Mouse (Mus musculus): ENCODE data around the gene Slc26a1. TPM values are rescaled to one million over a fixed set of nuclear protein-coding genes. Genes with fewer than 3 reads are reported as not detected.

Gene Slc26a1
- polyA plus RNA-seq, 1 experiment from 2014 or later = 4.0 TPM

DNA sequence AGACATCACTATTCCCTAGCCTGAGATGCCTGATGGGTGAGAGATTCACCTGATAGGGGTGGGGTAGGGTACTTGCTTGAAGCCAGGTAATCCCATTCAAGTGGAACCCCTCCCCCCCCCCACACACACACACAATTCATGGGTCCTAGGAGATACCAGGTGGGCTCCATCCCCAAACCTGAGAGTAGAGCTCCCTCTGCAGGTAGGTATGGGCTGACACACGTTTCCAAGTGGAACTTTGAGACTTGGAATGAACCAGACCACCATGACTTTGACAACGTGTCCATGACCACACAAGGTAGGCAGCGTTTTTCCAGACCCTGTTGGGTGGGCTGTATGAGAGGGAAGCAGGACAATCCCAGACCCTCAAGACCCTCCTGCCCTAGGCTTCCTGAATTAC lies 4.5 kb upstream of the Slc26a1 start:
- no peak overlapping the region for H3K27ac ChIP-seq
- ATAC-seq (replicated peaks) = no peak
- no peak overlapping the region for H3K4me2 ChIP-seq
- H3K27me3 ChIP-seq (replicated peaks) = no peaks in the 10 kb centered on the region
- no peak overlapping the region for H3K9ac ChIP-seq
- no peaks in the 10 kb centered on the region for H3K36me3 ChIP-seq (replicated peaks)
- H3K4me1 ChIP-seq = peaks cover 16% of the 10 kb centered on the region
- no peaks in the 10 kb centered on the region for H3K9me3 ChIP-seq
- WGBS = 65% methylated on average over 3 of the region's 3 CpGs
- no peak overlapping the region for H3K4me3 ChIP-seq

GRCm38 (mm10) chr5:108678296-108678854 lies 3.0 kb upstream of the Slc26a1 start:
- Histone ChIP-seq H3K4me2 (no peak overlapping the region), H3K27me3 (replicated peaks) (no peaks in the 10 kb centered on the region), H3K4me3 (no peak overlapping the region), H3K27ac (no peak overlapping the region), H3K4me1 (peaks cover 16% of the 10 kb centered on the region), H3K36me3 (replicated peaks) (no peaks in the 10 kb centered on the region), H3K9ac (no peak overlapping the region), H3K9me3 (no peaks in the 10 kb centered on the region)
- no peak for ATAC-seq (replicated peaks)
- 89% methylated on average over 6 of the region's 6 CpGs for WGBS

DNA sequence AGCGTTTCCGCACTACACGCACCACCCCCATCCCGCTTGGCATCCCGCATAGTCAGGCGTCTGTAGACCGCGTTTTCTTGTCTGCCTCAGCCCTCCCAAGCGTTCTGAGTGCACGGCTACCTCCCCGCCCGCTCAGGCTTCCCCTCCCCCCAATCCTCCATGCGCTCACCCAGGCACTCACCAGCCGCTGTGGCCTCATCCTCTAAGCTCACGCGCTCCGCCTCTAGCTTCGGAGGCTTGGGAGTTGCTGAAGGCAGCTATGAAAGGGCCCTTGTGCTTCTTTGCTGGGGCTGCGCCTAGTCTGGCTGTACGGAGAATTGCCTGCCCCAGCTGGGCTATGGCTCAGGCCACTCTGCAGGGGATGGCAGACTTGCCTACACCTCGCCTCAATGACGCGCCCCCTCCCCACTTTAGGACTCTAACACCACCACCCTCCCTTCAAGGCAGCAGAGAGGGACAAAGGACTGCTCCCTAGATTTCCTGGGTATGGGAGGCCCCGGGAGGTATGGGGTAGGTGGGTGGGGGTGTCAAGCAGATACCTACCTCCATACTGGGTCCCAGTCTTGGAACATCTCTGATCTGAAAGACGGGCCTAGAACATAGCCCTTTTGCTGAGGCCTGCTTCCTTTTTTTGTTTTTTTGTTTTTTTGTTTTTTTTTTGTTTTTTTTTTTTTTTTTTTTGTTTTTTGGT lies 2.4 kb upstream of the Slc26a1 start:
- peak; percentile 92 for ATAC-seq (replicated peaks)
- WGBS = 2% methylated on average over 25 of the region's 25 CpGs
- H3K27me3 ChIP-seq (replicated peaks) = no peaks in the 10 kb centered on the region
- peak overlapping the region; percentile 92 for H3K27ac ChIP-seq
- H3K9ac ChIP-seq = peak overlapping the region; percentile 47
- H3K9me3 ChIP-seq = no peaks in the 10 kb centered on the region
- H3K4me2 ChIP-seq = peak overlapping the region; percentile 65
- peak overlapping the region; percentile 35 for H3K4me3 ChIP-seq
- H3K4me1 ChIP-seq = peaks cover 16% of the 10 kb centered on the region
- H3K36me3 ChIP-seq (replicated peaks) = no peaks in the 10 kb centered on the region

GRCm38 (mm10) chr5:108676772-108677498 lies 1.6 kb upstream of the Slc26a1 start:
- H3K36me3 ChIP-seq (replicated peaks) = no peaks in the 10 kb centered on the region
- H3K4me2 ChIP-seq = peak overlapping the region; percentile 65
- peaks cover 16% of the 10 kb centered on the region for H3K4me1 ChIP-seq
- peak overlapping the region; percentile 35 for H3K4me3 ChIP-seq
- 14% methylated on average over 5 of the region's 5 CpGs for WGBS
- peak overlapping the region; percentile 47; the same call in 1 of the 2 replicates for H3K9ac ChIP-seq
- H3K27me3 ChIP-seq (replicated peaks) = no peaks in the 10 kb centered on the region
- H3K9me3 ChIP-seq = no peaks in the 10 kb centered on the region
- H3K27ac ChIP-seq = peak overlapping the region; percentile 92
- peak; percentile 79 for ATAC-seq (replicated peaks)

GRCm38 (mm10) chr5:108674624-108675023 lies 745 bp downstream of the Slc26a1 start:
- Histone ChIP-seq H3K36me3 (replicated peaks) (no peaks in the 10 kb centered on the region), H3K4me3 (no peak overlapping the region), H3K4me1 (peaks cover 25% of the 10 kb centered on the region), H3K4me2 (no peak overlapping the region), H3K27ac (no peak overlapping the region), H3K27me3 (replicated peaks) (no peaks in the 10 kb centered on the region), H3K9ac (no peak overlapping the region), H3K9me3 (no peaks in the 10 kb centered on the region; the same call in 1 of the 2 replicates)
- WGBS = 89% methylated on average over 2 of the region's 2 CpGs
- ATAC-seq (replicated peaks) = no peak

DNA sequence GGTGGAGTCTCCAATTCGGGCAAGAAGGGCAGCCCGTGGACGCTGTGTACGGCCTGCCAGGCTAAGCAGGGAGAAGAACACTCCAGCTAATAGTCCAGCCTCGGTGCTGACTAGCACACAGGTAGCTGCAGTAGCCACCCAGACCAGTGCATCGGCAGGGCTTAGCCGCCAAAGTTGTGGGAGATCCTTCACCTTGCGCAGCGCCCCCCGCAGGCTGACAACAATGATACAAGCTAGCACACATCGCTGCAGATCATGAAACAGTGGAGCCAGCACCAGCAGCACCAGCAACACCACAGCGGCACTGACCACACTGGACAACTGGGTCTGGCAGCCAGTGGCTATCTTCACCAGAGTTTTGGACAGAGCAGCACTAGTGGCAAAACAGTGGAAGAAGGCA lies 3.6 kb downstream of the Slc26a1 start:
- ATAC-seq (replicated peaks) = no peak
- Histone ChIP-seq H3K9ac (no peak overlapping the region), H3K27me3 (replicated peaks) (no peaks in the 10 kb centered on the region), H3K27ac (no peak overlapping the region), H3K9me3 (no peaks in the 10 kb centered on the region; the same call in 1 of the 2 replicates), H3K4me2 (no peak overlapping the region), H3K4me1 (peaks cover 26% of the 10 kb centered on the region), H3K4me3 (no peak overlapping the region), H3K36me3 (replicated peaks) (no peaks in the 10 kb centered on the region)
- WGBS = 94% methylated on average over 12 of the region's 12 CpGs

GRCm38 (mm10) chr5:108670785-108671184 lies 4.6 kb downstream of the Slc26a1 start:
- H3K9me3 ChIP-seq = no peaks in the 10 kb centered on the region; the same call in 1 of the 2 replicates
- no peak for ATAC-seq (replicated peaks)
- H3K4me2 ChIP-seq = no peak overlapping the region
- no peak overlapping the region for H3K9ac ChIP-seq
- no peak overlapping the region for H3K4me3 ChIP-seq
- no peaks in the 10 kb centered on the region for H3K27me3 ChIP-seq (replicated peaks)
- H3K4me1 ChIP-seq = peaks cover 22% of the 10 kb centered on the region
- no peaks in the 10 kb centered on the region for H3K36me3 ChIP-seq (replicated peaks)
- no peak overlapping the region for H3K27ac ChIP-seq

- Histone ChIP-seq H3K4me1 (peaks cover 22% of the 10 kb centered on the region), H3K27me3 (replicated peaks) (peaks cover 5% of the 10 kb centered on the region; the same call in 1 of the 2 replicates), H3K4me2 (peak overlapping the region; percentile 69), H3K9me3 (no peaks in the 10 kb centered on the region; the same call in 1 of the 2 replicates), H3K4me3 (0 out of 2 replicates have a peak overlapping the region, but pooled peaks have one; percentile 50), H3K27ac (peak overlapping the region; percentile 87; the same call in 1 of the 2 replicates), H3K9ac (no peak overlapping the region), H3K36me3 (replicated peaks) (no peaks in the 10 kb centered on the region)
- 83% methylated on average over 9 of the region's 9 CpGs for WGBS
- peak; percentile 12; the same call in 1 of the 2 replicates for ATAC-seq (replicated peaks)
These were observed 5.4 kb downstream of the Slc26a1 start for GRCm38 (mm10) chr5:108669986-108670385.

DNA sequence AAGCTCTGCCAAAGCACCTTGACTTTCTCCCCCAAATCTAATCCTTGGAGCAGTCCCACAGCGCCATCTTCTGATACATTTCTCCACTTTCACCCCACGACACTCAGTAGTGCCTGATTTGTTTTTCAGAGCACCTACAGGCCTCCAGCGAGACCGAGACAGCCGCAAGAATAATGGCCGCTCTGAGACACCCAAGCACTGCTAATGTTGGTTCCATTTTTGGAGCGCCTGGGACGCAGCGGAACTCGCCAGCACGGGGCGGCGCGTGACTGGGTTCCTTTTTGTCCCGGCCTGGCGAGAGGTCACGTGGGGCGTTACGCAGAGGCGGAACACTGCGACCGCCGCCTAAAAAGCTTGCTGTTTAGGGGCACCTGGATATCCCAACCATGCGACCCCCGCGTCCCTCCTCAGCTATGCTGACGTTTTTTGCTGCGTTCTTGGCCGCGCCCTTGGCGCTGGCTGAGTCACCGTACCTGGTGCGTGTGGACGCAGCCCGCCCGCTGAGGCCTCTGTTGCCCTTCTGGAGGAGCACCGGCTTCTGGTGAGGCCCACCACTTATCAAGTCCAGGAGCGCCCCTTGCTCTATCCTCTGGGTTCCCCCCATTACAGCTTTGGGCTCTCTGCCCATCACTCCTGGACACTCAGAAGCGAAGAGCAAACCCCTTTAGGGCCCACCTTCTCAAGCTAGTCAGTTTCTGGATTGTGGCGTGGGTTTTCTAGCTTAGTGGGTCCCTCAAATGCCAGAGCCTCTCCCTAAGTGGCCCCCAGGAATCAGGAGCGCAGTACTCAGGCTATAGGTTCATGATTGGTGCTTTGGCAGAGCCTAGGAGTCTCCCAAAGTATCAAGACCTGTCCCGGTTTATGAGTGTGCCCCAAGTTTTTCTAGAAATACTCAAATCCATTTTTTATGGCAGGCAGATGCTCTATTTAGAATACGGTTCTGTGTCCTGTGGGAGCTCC lies 6.1 kb downstream of the Slc26a1 start, which contains the start of gene Dgkq:
Dgkq (minus strand) TSS at position 696 of the 960 bp plus-strand sequence.
- H3K4me1 ChIP-seq = peaks cover 22% of the 10 kb centered on the region
- peak within 1 kb of the TSS; percentile 50 for H3K4me3 ChIP-seq
- H3K27ac ChIP-seq = peak within 1 kb of the TSS; percentile 87
- WGBS = 6% methylated on average over 43 of the region's 43 CpGs
- peak within 1 kb of the TSS; percentile 64 for H3K9ac ChIP-seq
- H3K36me3 ChIP-seq (replicated peaks) = no peaks in the 10 kb centered on the region
- no peaks in the 10 kb centered on the region; the same call in 1 of the 2 replicates for H3K9me3 ChIP-seq
- peaks cover 6% of the 10 kb centered on the region; the same call in 1 of the 2 replicates for H3K27me3 ChIP-seq (replicated peaks)
- ATAC-seq (replicated peaks) = peak; percentile 86
- H3K4me2 ChIP-seq = peak within 1 kb of the TSS; percentile 69

GRCm38 (mm10) chr5:108668387-108668932 lies 6.9 kb downstream of the Slc26a1 start:
- Histone ChIP-seq H3K4me2 (peak overlapping the region; percentile 69), H3K36me3 (replicated peaks) (no peaks in the 10 kb centered on the region)
- 9% methylated on average over 3 of the region's 3 CpGs for WGBS

GRCm38 (mm10) chr5:108667370-108667769 lies 8.0 kb downstream of the Slc26a1 start:
- H3K27ac ChIP-seq = no peak overlapping the region
- H3K4me3 ChIP-seq = no peak overlapping the region
- H3K9me3 ChIP-seq = no peaks in the 10 kb centered on the region; the same call in 1 of the 2 replicates
- H3K4me2 ChIP-seq = no peak overlapping the region
- no peak overlapping the region for H3K9ac ChIP-seq
- peaks cover 8% of the 10 kb centered on the region; the same call in 1 of the 2 replicates for H3K27me3 ChIP-seq (replicated peaks)
- peaks cover 22% of the 10 kb centered on the region for H3K4me1 ChIP-seq
- no peak for ATAC-seq (replicated peaks)
- WGBS = 88% methylated on average over 2 of the region's 2 CpGs
- no peaks in the 10 kb centered on the region for H3K36me3 ChIP-seq (replicated peaks)

More at GRCm38 (mm10) chr5:108668387-108668932, 6.9 kb downstream of the Slc26a1 start:
- peak overlapping the region; percentile 87 for H3K27ac ChIP-seq
- peak overlapping the region; percentile 50 for H3K4me3 ChIP-seq
- no peaks in the 10 kb centered on the region; the same call in 1 of the 2 replicates for H3K9me3 ChIP-seq
- ATAC-seq (replicated peaks) = no peak; the same call in 1 of the 2 replicates
- H3K4me1 ChIP-seq = peaks cover 22% of the 10 kb centered on the region
- peak overlapping the region; percentile 64 for H3K9ac ChIP-seq
- peaks cover 6% of the 10 kb centered on the region; the same call in 1 of the 2 replicates for H3K27me3 ChIP-seq (replicated peaks)

Data from midbrain, embryonic 15.5 days (tissue).